Mouse (Mus musculus) regulatory T cell (primary cell): ENCODE data around the gene Tcl1b5.

Experiments
- in situ Hi-C: fragments of 300-600 bp; cut with MboI, MseI; formaldehyde crosslinking; loops from one replicate; pipeline ENCODE4 v1.15.1; 2025; ENCODE audit warnings: high pct_unique_total_duplicates

The Tcl1b5 gene

DNA sequence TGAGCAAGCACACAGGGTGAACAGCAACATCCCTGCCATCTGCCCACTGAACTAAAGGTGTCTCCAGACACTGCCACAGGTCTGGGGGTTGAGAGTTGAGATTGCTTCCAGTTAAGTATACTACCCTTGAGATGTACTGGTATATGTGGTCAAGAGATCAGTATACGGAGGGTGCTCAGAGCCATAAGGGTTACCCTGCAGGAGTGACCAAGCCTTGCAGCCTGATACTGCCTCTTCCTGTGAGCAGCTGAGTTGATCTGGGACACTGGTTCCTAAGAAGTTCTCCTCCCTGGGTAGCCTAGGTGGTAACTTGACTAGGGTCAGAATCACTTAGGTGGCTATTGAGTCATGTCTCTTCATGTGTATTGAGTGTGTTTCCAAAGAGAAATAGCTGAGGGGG, 32.3 kb downstream of the Tcl1b5 start:
- in situ Hi-C loops = no loop called here

- in situ Hi-C loops = no loop called here
Observed at GRCm38 (mm10) chr12:105209231-105209630, 33.1 kb downstream of the Tcl1b5 start.

DNA sequence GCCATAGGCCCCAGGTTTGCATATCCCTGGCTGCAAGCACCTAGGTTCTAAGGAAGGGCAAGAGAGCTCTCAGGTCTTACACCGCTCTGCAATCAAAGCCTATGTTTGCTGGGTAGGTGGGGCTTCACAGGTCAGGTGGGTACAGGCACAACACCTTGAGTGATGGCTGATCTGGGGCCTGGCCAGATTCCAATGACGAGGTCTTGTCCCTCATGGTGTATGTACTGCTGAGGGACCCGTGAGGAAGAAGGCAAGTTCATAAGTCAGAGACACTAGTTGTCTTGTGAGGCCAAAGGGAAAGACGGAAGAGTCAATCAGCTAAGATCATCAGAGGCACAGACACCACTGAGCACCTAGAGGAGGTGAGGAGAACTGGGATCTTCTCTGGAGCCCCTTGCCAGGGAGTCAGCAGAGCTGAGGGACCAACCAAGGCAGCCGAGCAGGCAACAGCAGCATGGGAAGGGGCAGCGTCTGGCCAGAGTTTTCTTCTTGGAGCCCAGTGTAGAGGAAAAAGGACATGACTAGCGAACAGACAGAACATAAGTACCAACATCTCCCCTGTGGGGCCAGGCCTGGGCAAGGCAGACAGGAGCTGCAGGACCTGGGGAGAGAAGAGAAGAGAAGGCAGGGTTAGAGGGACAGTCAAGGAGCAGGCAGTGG, 41.1 kb downstream of the Tcl1b5 start:
- in situ Hi-C loops = no loop called here

GRCm38 (mm10) chr12:105222601-105223319, 46.6 kb downstream of the Tcl1b5 start, which contains the start of gene Tcl1:
Gene Tcl1 (minus strand): TSS chr12:105222793.
- in situ Hi-C loops = no loop called here

DNA sequence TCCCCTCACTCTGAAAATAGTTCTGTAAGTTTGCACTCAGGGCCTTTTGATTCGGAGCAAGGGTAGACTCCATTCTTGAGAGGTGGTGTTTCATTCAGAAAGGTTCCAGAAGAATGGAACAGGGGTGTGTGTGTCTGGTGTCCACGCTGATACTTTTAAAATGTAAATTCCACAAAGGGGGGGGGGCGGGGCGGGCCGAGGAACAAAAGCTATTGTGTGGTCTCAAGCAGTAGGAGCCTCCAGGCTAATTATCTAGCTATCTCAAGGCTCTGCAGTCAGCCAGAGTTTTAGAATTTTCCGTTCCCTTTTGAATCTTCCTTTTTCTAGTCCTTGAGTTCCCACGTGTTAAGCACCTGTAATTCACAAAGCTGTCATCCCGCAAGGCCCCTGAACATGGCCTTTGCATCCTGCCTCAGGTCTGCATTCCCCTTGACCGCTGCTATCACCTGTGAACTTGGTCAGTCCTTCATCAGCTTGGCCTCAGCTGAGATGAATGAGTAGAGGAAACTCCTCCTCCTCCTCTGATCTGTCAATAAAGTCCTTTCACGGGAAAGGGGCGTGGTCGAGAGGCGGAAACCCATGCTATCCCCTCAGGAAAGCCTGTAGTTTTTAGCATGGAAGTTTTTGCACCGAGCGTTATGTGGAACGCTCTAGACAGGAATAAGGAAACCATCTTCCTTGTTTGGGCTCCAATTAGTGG, 48.6 kb downstream of the Tcl1b5 start:
- in situ Hi-C loops = no loop called here
